In the genomic region with DNA sequence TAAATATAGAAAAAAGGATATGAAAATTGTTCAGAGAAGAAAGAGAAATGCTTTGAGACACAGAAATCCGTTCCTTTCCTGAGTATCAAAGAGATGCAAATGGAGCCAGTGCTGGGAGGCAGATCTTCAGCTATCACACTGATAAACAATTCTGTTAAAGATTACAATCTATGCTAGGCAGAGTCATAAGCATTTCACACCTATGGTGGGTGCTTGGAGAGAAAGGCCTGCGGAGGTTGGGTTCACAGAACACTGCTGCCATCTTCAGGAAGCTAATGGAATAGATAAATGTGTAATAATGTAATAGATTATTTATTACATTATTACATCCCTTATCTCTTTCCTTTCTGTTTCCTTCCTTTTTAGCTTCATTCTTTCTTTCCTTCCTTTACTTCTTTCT, we compare ENCODE assay signal across 8 mouse cellular contexts.
DNase-seq lines count a peak whose midpoint lies in the region; ATAC-seq and TF ChIP-seq lines count a peak whose summit lies in the region.
"Had no signal": no experiment of that assay in that cellular context is flagged by ENCODE, and none has a peak within 500 bp of the region (broad histone marks: within the 10 kb centered on the region; RNA-seq: fewer than 3 reads in every experiment).

No protein-coding gene starts in this region.

- no peak overlapping the region for H3K4me3 ChIP-seq in ES-Bruce4 (ENCODE audit: low read depth, low read length)
- no peak overlapping the region for H3K4me3 ChIP-seq in midbrain, embryonic 11.5 days (ENCODE audit: low read depth, low read length)
- H3K4me3 ChIP-seq: erythroblast, embryonic 14.5 days had no signal

- TF ChIP-seq EP300 in ES-Bruce4 (IDR thresholded peaks at IDR 0.05; ENCODE audit: insufficient read depth, low read depth, low read length), result no peak

- ATAC-seq in granulocyte monocyte progenitor cell, adult 5-6 weeks (replicated peaks; ENCODE audit: poor library complexity, severe bottlenecking), result peak; percentile 67
- no peak; the same call in 1 of the 2 replicates for ATAC-seq in midbrain, embryonic 11.5 days (ENCODE audit: low FRiP score)

- peak; percentile 5 for DNase-seq in kidney, postnatal 14 days
- DNase-seq in kidney, adult 11 months, result no peak
- peak; percentile 45 for DNase-seq in brain, adult 2 months (ENCODE audit: low read depth, low spot score)
- DNase-seq in midbrain, embryonic 11.5 days (ENCODE audit: low spot score, missing footprints), result peak; percentile 84
- no peak for DNase-seq in urinary bladder, postnatal 10 days (ENCODE audit: low spot score)

- H3K27me3 ChIP-seq in ES-Bruce4 (ENCODE audit: control insufficient read depth, insufficient read depth, low read length, poor library complexity, severe bottlenecking), result no peaks in the 10 kb centered on the region
- H3K27me3 ChIP-seq in midbrain, embryonic 11.5 days (ENCODE audit: control insufficient read depth, insufficient read depth, low read length), result peaks cover 29% of the 10 kb centered on the region

- 20% methylated on average over 2 of the region's 2 CpGs for WGBS in midbrain, embryonic 11.5 days

- H3K4me2 ChIP-seq in midbrain, embryonic 11.5 days, result no peak overlapping the region

- no peaks in the 10 kb centered on the region for H3K36me3 ChIP-seq in ES-Bruce4 (ENCODE audit: control insufficient read depth, insufficient read depth, low read length, poor library complexity, severe bottlenecking)
- H3K36me3 ChIP-seq in midbrain, embryonic 11.5 days (ENCODE audit: control insufficient read depth, insufficient read depth, low read length), result no peaks in the 10 kb centered on the region

- peak; percentile 14 for TF ChIP-seq CTCF in ES-Bruce4 (IDR thresholded peaks at IDR 0.05; ENCODE audit: low read depth, low read length)

- H3K4me1 ChIP-seq in ES-Bruce4 (ENCODE audit: control insufficient read depth, insufficient read depth, low read length), result no peaks in the 10 kb centered on the region
- no peaks in the 10 kb centered on the region for H3K4me1 ChIP-seq in midbrain, embryonic 11.5 days (ENCODE audit: control insufficient read depth, insufficient read depth, low read length)

- H3K9ac ChIP-seq in ES-Bruce4 (ENCODE audit: low read depth, poor library complexity, severe bottlenecking), result no peak overlapping the region
- H3K9ac ChIP-seq in midbrain, embryonic 11.5 days (ENCODE audit: low read length), result no peak overlapping the region

- H3K27ac ChIP-seq in ES-Bruce4 (ENCODE audit: insufficient read depth, low read length), result no peak overlapping the region
- H3K27ac ChIP-seq in midbrain, embryonic 11.5 days (ENCODE audit: low read depth, low read length), result no peak overlapping the region

- no peak for TF ChIP-seq POLR2A in ES-Bruce4 (IDR thresholded peaks at IDR 0.05; ENCODE audit: insufficient read depth, low read length)

- H3K9me3 ChIP-seq in ES-Bruce4 (replicated peaks; ENCODE audit: control insufficient read depth, insufficient read depth, low read length, poor library complexity, severe bottlenecking), result no peaks in the 10 kb centered on the region
- H3K9me3 ChIP-seq in midbrain, embryonic 11.5 days (ENCODE audit: control insufficient read depth, low read length), result no peaks in the 10 kb centered on the region

Comparison
In these comparisons a context has a peak if more than half of its experiments do, and no peak if none do; other contexts are left out.
1. DNase-seq: peak in kidney, postnatal 14 days (single experiment), brain, adult 2 months (single experiment) and midbrain, embryonic 11.5 days (single experiment); none in kidney, adult 11 months (single experiment) and urinary bladder, postnatal 10 days (single experiment).